Mouse (Mus musculus): ENCODE data around the gene Cdk17. TPM values are rescaled to one million over a fixed set of nuclear protein-coding genes. Genes with fewer than 3 reads are reported as not detected.
A peak's percentile ranks its signal among the peaks of the same experiment; 100 is the strongest.

The Cdk17 gene
- polyA plus RNA-seq, 1 experiment from 2014 or later: 41.2 TPM

- no peaks in the 10 kb centered on the region for H3K9me3 ChIP-seq (replicated peaks)
- H3K36me3 ChIP-seq: no peaks in the 10 kb centered on the region
- no peak for ATAC-seq (ENCODE audit: low FRiP score)
- no peaks in the 10 kb centered on the region for H3K27me3 ChIP-seq (replicated peaks)
- no peak overlapping the region for H3K9ac ChIP-seq (replicated peaks)
- no peak overlapping the region for H3K4me3 ChIP-seq (replicated peaks)
- H3K4me2 ChIP-seq: no peak overlapping the region
- no peaks in the 10 kb centered on the region for H3K4me1 ChIP-seq
- H3K27ac ChIP-seq (replicated peaks): no peak overlapping the region
- WGBS: 87% methylated on average over 4 of the region's 4 CpGs
Measured at GRCm38 (mm10) chr10:93303231-93303630, 142.6 kb downstream of the Cdk17 start.

DNA sequence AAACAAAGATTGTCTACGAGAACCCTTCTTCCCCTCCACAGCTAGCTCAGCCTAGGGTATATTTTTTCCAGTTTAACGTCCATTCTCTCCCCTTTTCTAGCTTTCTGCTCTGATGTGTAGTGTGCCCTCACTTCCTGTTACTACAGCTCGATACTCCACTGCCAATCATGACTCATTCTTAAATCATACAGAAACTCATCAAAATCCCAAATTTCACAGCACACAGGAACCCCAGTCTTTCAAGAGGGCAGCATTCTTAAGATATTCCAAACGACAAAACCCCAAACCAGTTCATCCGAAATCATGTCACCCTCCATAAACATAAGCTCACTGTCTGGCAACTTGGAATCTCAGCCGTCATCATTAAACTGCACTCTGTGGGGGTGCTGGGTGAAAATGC is 145.3 kb downstream of the Cdk17 start:
- H3K4me2 ChIP-seq: no peak overlapping the region
- no peak for ATAC-seq (ENCODE audit: low FRiP score)
- no peaks in the 10 kb centered on the region for H3K9me3 ChIP-seq (replicated peaks)
- H3K27ac ChIP-seq (replicated peaks): no peak overlapping the region
- H3K27me3 ChIP-seq (replicated peaks): no peaks in the 10 kb centered on the region
- H3K36me3 ChIP-seq: no peaks in the 10 kb centered on the region
- no peak overlapping the region for H3K4me3 ChIP-seq (replicated peaks)
- WGBS: 72% methylated on average over 6 of the region's 6 CpGs
- peaks cover 20% of the 10 kb centered on the region for H3K4me1 ChIP-seq
- H3K9ac ChIP-seq (replicated peaks): no peak overlapping the region

GRCm38 (mm10) chr10:93306367-93306766 is 145.7 kb downstream of the Cdk17 start:
- Histone ChIP-seq H3K4me1 (peaks cover 24% of the 10 kb centered on the region), H3K9ac (replicated peaks) (no peak overlapping the region), H3K27me3 (replicated peaks) (no peaks in the 10 kb centered on the region), H3K9me3 (replicated peaks) (no peaks in the 10 kb centered on the region), H3K4me3 (replicated peaks) (no peak overlapping the region), H3K27ac (replicated peaks) (no peak overlapping the region), H3K36me3 (no peaks in the 10 kb centered on the region), H3K4me2 (no peak overlapping the region)
- 86% methylated on average over 11 of the region's 11 CpGs for WGBS
- no peak for ATAC-seq (ENCODE audit: low FRiP score)

GRCm38 (mm10) chr10:93309131-93309933 is 148.7 kb downstream of the Cdk17 start:
- H3K36me3 ChIP-seq: no peaks in the 10 kb centered on the region
- peak; percentile 61 for ATAC-seq (ENCODE audit: low FRiP score)
- no peaks in the 10 kb centered on the region for H3K9me3 ChIP-seq (replicated peaks)
- WGBS: 1% methylated on average over 19 of the region's 23 CpGs
- peak overlapping the region; percentile 63 for H3K9ac ChIP-seq (replicated peaks)
- H3K27ac ChIP-seq (replicated peaks): peak overlapping the region; percentile 62
- peak overlapping the region; percentile 92 for H3K4me2 ChIP-seq
- H3K4me1 ChIP-seq: peaks cover 24% of the 10 kb centered on the region
- 0 out of 2 replicates have a peak, but pooled peaks cover 6% of the 10 kb centered on the region for H3K27me3 ChIP-seq (replicated peaks)
- H3K4me3 ChIP-seq (replicated peaks): peak overlapping the region; percentile 56

DNA sequence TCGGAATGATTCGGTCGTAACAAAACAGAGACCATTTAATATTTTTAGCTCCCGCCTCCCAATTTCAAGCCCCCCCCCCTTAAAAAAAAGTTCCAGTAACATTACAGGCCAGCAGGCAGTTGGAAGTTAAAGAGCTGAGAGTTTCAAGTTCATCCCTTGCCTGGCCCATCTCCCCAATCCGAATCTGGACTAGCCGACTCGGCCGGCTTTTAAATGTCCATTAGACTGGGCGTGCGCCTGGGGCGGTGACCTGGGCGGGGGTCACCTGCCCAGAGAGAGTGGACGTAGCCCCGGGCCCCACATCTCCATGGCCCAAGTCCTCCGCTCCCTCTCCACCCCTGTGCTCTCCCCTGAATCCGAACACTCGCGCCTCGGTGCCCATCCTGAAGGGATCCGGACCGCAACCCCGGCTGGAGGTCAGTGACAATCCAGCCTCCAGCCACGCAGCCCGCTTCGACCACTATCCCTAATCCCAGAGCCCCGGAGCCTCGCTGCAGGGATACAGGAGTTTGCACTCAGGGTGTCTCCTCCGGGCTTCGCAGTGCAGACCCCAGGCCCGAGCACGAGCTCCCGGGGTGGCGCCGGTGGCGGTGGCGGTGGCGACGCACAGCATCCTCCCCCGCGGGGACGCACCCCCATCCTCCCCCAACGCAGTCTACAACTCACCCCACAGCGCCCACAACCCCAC is 149.4 kb downstream of the Cdk17 start:
- Histone ChIP-seq H3K36me3 (no peaks in the 10 kb centered on the region), H3K27me3 (replicated peaks) (0 out of 2 replicates have a peak, but pooled peaks cover 6% of the 10 kb centered on the region), H3K9ac (replicated peaks) (peak overlapping the region; percentile 63), H3K4me1 (peaks cover 24% of the 10 kb centered on the region), H3K4me3 (replicated peaks) (peak overlapping the region; percentile 56), H3K9me3 (replicated peaks) (no peaks in the 10 kb centered on the region), H3K27ac (replicated peaks) (peak overlapping the region; percentile 62), H3K4me2 (peak overlapping the region; percentile 92)
- WGBS: 0% methylated on average over 39 of the region's 43 CpGs
- ATAC-seq (ENCODE audit: low FRiP score): peak; percentile 55

DNA sequence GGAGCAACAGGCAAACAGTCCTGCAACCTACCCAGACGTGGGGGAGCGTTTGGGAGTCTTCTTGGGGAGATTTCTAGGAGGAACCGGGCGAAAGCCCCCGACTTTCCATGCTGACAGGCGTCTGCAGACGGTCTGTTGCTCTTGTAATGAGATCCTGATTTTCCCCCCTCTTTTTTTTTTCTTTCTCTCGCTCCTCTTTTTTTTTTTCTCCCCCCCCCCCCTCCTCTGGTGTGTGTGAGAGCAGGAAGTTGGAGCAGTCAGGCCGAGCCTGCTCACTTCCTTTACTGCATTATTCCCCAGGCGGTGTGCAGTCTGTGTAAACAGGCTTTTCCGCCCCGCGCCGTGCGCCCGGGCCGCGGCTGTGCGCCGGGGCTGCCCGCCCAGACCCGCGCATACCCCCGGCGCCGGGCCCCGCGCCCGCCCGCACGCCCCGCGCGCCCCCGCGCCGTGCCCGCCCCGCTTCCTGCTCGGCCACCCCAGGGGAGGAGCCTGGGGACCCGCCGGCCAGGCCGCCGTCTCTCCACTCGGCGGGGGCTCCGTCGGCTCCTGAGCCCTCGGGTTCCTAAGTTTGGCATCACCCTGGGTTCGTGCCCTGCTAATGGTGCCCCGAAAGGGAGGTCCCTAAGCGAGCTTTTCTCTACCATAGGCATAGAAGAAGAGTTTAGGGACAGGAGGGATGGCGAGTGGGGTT is 150.2 kb downstream of the Cdk17 start, which contains the start of gene Elk3:
Gene Elk3, minus strand, starts transcription at position 415 of the 691 bp plus-strand sequence.
- under 1% methylated on average over 35 of the region's 53 CpGs for WGBS
- peak within 1 kb of the TSS; percentile 62 for H3K27ac ChIP-seq (replicated peaks)
- H3K9me3 ChIP-seq (replicated peaks): no peaks in the 10 kb centered on the region
- H3K27me3 ChIP-seq (replicated peaks): 0 out of 2 replicates have a peak, but pooled peaks cover 6% of the 10 kb centered on the region
- ATAC-seq (ENCODE audit: low FRiP score): peak; percentile 61; the same call in 1 of the 2 replicates
- H3K4me3 ChIP-seq (replicated peaks): peak within 1 kb of the TSS; percentile 56
- H3K4me2 ChIP-seq: peak within 1 kb of the TSS; percentile 92
- H3K36me3 ChIP-seq: no peaks in the 10 kb centered on the region
- H3K4me1 ChIP-seq: peaks cover 24% of the 10 kb centered on the region
- peak within 1 kb of the TSS; percentile 63 for H3K9ac ChIP-seq (replicated peaks)

- Histone ChIP-seq H3K9me3 (replicated peaks) (no peaks in the 10 kb centered on the region), H3K4me3 (replicated peaks) (peak overlapping the region; percentile 56), H3K4me1 (peaks cover 24% of the 10 kb centered on the region), H3K27ac (replicated peaks) (0 out of 2 replicates have a peak overlapping the region, but pooled peaks have one; percentile 62), H3K4me2 (peak overlapping the region; percentile 92), H3K27me3 (replicated peaks) (0 out of 2 replicates have a peak, but pooled peaks cover 6% of the 10 kb centered on the region), H3K36me3 (no peaks in the 10 kb centered on the region), H3K9ac (replicated peaks) (0 out of 2 replicates have a peak overlapping the region, but pooled peaks have one; percentile 63)
- no peak for ATAC-seq (ENCODE audit: low FRiP score)
- 13% methylated on average over 4 of the region's 4 CpGs for WGBS
Measured at GRCm38 (mm10) chr10:93311576-93311975, 150.9 kb downstream of the Cdk17 start.

MicroRNAs within 50 kb of the gene (microRNA counts, 519-probe panel; counts per million panel counts)
- 955 counts per million, percentile 5 among the panel's probes with 10 or more counts for microRNA mmu-miR-1931

Small RNA genes within 50 kb of the gene (microRNA-seq; reads per million reads assigned to microRNA genes)
- gene Mir1931: not detected

Other genes with a start within 250 kb of the Cdk17 start
- gene Cfap54, start 79.3 kb upstream of the Cdk17 start, polyA plus RNA-seq (2015; fragmentation: Nextera tagmentation; extraction: Ambion mirVana): 1.3 and 2.2 TPM in 2 replicates
- gene Elk3, start 150.3 kb downstream of the Cdk17 start, polyA plus RNA-seq (2015; fragmentation: Nextera tagmentation; extraction: Ambion mirVana): 8.6 and 10.1 TPM in 2 replicates